Mouse (Mus musculus) adrenal gland (tissue): Measurements from ENCODE around the gene Syngap1.

Experiments used
- intact Hi-C: fragments of 180-260 bp; cut with DNase I; formaldehyde crosslinking; loops from one replicate; pipeline ENCODE4 v1.15.1; 2025

The Syngap1 gene

DNA sequence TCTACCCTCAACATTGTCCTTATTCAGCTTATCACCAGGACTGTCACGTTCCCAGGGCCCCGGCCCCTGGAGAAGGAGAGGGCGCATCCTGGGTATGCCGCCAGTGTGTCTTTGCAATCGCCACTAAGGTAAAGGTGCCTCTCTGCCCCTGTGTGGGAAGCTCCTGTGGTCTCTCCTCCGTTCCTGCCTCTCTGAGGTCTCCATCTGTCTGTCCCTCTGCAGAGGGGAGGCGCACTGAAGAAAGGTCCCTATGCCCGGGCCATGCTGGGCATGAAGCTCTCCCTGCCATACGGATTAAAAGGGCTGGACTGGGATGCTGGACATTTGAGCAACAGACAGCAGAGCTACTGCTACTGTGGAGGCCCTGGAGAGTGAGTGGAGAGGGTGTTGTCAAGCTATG lies 6.0 kb upstream of the Syngap1 start:
- intact Hi-C loops = loop anchor here (5.0 kb wide), 1 partner anchor 92 kb away; the partner anchor contains the start of gene Bak1

DNA sequence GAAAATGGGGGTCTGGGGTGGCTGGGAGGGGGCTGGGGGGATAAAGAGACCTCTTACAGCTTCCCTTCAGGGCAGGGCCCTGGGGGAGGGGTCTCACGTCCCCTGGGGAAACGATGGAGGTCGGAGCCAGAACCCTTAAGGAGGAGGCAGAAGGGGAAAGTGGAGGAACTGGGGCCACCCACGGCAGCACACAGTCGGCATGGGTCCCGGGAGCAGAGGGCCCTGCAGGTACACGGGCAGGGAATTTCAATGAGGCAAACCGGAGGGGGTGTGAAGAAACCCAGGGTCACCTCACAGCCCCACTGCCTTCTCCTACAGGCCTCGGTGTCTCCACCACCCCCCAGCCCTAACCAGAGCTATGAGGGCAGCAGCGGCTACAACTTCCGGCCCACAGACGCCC lies 4.6 kb upstream of the Syngap1 start:
- intact Hi-C loops = loop anchor here (5.0 kb wide), 1 partner anchor 91 kb away; the partner anchor contains the start of gene Bak1

DNA sequence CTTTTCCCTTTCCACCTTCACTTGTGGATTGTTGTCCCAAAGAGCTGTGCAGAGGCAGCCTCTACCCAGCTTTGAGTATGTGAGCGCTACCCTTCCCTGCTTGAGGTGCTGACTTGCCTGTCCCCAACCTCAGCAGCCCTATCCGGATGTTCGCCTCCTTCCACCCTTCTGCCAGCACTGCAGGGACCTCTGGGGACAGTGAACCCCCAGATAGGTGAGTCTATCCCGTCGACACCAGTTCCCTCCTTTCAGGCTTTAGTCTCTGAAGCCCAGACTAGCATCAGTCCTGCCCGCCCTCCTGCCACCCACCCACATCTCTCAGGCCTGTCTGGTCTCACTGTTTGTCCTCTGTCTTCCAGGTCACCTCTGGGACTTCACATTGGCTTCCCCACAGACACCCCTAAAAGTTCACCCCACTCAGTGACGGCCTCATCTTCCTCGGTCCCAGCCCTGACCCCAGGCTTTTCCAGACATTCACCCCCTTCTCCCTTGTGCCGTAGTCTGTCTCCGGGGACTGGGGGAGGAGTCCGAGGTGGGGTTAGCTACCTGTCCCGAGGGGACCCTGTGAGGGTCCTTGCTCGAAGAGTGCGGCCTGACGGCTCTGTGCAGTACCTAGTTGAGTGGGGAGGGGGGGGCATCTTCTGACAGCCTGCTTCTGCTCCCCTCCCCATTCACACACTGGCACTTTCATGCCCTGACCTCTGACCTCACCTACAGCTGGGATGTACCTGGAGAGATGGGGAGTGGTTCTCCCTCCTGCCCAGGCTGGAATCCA lies 3.9 kb upstream of the Syngap1 start:
- intact Hi-C loops = loop anchor here (5.0 kb wide), 1 partner anchor 90 kb away; the partner anchor contains the start of gene Bak1

DNA sequence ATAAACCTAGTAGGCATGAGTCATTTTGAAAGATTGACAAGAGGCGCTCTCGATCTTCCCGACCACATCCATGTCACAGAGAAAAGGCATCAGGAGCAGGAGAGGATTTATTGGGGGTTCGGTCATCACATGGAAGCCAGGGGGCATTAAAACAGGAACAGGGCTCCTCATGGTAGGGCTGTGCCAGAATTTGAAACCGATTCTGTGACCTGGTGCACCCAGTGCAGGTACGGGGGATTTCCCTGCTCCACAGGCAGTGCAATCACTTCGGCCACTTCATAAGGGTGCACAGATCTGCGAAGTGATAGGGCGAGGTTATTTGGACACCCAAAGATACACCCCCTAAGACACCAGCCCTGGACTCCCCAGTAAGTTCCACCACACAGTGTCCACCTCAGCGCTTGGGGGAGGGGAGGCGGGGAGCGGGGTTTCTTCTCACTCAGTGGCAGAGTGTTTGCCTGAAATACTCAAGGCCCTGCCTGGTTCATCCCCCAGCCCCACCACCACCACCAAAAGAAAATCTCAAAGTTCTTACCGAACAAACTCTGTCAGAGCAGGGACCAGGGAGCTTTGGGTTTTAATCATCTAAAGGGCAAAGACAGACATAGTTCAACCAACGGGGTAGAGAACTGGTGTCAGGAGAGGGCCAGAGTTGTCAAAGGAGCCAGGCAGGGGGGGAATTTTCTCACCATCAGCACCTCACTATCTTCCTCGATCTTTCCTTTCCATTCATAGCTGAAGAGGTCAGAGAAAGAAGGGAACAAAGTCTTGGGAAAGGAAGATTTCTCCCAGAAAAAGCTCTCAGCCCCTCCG lies 3.0 kb upstream of the Syngap1 start:
- intact Hi-C loops = loop anchor here (5.0 kb wide), 1 partner anchor 89 kb away; the partner anchor contains the start of gene Bak1

DNA sequence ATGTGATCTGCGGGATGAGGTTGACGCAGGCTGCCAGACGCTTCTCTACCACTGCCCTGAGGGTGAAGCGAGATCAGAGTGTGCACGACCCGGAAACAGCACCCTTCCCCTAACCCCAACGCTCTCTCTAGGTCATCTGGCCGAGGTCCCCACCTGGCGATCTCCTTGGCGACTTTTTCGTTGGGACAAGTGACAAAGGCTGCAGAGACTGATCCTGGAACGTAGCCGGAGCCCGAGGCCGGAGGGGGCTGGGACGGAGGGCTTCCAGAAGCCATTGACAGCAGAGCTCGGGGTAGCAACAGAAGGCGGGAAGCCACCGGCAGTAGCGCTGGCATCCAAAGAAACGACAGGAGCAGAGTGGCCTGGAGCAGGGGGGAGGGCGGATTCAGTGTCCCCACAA lies 2.3 kb upstream of the Syngap1 start:
- intact Hi-C loops = loop anchor here (5.0 kb wide), 1 partner anchor 89 kb away; the partner anchor contains the start of gene Bak1

DNA sequence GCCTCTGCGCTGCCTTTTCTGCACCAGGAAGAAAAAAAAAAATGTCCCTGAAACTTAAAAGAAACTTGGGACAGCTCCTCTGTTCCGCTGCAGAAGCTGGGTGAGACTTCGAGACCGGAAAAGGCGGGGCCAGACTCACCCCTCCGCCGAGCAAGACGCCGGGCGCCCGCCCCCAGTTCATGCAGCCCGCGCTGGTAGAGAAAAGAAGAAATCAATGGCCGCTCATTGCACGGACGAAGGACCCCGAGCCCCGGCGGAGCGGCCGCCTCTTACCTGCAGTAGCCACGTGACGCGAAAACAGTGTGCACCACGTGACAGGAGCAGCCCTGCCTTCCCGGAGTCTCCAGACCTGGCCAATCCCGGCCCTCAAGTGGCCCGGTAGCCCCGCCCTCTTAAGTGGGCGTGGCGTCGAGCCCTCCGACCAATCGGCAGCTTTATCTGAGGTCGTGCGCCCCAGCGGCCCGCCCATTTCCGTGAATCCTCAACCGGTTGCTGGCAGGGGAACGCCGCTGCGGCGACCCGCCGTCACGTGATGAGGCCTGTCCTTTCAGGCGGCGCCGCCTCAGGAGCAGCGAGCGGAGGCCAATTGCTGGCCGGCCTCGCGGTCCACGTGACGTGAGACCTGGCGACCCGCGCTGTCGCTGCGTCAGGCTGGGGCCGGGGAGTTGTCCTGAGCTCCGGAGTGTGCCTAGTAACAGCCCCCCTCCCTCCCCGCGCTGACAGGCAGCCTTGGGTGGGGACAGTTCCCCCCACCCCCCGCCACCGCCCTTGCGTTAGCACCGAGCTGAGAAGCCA lies 1.7 kb upstream of the Syngap1 start, which contains the start of gene Cuta:
Gene Cuta (minus strand): TSS at position 392 of the 795 bp plus-strand sequence.
- intact Hi-C loops = loop anchor here (5.0 kb wide), 1 partner anchor 88 kb away; the partner anchor contains the start of gene Bak1

DNA sequence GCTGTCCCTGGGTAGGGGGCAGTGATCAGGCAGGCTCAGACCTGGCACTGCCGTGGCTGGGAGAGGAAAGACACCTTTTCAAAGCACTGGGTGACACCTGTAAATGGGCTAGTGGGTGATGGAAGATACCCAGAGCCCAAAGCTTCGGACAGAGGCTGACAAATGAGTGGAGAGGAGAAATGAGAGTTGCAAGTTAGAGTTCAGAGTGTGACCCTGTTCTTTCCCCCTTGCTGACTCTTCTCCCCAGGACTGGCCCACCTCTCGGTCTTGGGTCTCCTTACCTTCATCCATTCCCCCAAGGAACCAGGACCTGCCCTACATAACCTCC lies 1.1 kb upstream of the Syngap1 start:
- intact Hi-C loops = loop anchor here (5.0 kb wide), 1 partner anchor 87 kb away; the partner anchor contains the start of gene Bak1

DNA sequence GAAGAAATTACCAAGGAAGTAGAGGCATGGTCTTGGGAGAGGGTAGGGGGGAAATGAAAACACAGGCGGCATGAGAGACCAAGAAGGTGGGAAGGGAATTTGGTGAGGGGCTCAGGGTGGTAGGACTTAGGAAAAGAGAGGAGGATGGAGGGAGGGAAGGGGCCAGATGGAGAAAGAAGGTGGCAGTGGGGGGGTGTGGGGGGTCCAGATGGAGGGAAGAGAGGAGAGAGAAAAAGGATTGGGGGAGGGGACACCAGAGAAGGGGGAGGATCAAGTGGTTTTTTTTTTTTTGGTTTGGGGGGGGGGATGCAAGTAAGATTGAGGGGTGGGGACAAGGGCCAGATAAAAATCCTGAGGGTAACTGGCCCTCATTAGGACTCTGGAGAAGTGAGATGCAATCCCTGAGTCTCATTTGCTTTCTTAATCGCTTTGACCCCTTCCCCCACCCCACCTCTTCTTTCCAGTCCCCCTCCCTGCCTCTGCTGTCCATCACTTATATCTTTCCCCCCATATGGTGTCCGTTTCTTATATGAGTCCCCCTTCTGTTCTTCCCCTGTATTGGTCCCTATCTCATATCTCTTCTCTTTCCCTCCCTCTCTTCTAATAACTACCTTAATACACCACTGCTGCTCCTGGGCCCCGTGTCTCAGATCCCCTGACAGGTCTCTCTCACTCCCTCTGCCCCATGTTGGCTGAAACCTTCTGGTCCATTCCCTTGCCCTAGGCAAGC lies 953 bp downstream of the Syngap1 start:
- intact Hi-C loops = no loop called here

DNA sequence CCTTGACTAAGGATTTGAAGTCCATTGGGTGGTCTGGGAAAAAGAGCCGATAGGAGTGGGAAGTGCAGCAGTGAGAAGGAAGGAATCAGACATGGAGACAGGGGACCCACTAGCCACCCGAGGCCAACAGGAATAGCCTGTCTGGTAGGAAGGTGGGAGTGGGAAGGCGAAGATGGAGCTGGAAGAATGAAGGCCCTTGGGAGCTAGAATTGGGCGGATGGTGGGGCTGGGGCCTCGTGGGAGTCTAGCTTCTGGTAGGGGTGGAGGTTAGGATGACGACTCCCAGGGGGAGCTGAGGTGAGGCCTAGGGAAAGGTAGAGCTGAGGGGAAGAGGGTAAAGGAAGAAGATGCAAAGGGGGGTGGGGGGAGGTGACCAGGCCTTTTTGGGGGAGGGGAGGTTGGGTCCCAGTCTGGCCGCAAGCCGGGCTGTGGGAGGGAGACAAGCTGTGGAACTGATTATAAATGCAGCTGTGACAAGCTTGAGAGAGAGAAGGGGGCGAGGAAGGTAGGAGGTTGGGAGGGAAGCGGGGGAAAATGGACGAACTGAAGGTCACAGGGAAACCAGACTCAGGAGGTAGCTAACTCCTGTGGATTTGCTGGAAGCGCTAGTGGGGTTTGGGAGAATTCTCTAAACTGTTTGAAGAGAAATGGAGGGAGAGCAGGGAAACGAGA lies 4.9 kb downstream of the Syngap1 start:
- intact Hi-C loops = no loop called here

DNA sequence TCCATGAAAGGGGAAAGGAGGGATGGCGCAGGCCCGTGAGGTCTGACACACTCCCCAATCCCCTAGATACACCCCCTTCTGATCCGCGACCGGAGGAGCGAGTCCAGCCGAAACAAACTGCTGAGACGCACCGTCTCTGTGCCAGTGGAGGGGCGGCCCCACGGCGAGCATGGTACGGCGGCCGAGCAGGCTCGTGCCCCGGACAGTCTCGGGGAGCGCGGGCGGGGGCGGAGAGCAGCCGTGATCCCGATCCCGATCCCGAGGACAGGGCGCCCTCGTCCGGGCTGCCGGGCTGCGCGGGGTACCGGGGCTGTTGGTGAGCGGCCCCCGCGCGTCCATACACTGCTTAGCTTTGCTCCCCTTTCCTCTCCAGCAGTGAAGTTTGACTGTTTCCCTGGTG lies 5.5 kb downstream of the Syngap1 start:
- intact Hi-C loops = no loop called here

DNA sequence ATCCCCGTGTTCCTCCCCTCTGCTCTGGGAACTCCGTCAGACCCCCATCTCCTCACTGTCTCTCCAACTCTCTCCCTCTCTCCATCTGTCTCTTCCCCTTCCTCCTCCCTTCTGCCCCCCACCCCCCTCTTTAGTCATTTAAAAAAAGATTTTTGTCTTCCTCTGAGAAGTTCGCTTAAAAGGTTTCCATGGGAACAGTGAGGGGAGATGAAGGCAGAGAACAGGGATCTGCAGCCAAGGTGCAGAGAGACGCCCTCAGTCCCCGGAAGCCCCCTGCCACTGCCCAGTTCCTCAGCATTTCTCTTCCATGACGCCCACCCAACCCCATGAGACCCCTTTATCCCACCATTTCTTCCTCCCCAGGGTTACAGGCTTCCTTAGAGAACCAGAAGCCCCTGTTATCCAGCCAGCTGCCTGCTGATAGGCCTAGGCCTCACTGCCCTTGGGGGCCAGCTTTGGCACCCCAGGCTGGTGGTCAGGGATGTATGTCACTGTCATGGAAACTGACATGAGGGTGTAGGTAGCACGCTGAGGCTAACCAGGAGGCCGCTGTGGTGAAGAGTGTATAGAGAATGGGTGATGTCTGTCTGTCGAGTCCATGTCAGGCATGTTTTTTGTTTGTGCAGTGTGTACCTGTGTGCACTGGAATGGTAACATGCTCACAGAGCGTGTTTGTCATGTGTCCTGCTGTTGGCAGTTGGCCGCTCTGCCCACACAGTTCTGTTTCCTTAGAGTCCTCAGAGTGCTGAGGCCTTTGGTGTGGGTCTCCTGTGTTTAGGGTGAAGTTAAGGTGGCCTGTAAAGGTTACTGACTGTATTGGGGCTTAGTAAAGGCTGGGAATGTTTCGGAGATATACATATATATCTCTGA lies 6.4 kb downstream of the Syngap1 start:
- intact Hi-C loops = no loop called here

DNA sequence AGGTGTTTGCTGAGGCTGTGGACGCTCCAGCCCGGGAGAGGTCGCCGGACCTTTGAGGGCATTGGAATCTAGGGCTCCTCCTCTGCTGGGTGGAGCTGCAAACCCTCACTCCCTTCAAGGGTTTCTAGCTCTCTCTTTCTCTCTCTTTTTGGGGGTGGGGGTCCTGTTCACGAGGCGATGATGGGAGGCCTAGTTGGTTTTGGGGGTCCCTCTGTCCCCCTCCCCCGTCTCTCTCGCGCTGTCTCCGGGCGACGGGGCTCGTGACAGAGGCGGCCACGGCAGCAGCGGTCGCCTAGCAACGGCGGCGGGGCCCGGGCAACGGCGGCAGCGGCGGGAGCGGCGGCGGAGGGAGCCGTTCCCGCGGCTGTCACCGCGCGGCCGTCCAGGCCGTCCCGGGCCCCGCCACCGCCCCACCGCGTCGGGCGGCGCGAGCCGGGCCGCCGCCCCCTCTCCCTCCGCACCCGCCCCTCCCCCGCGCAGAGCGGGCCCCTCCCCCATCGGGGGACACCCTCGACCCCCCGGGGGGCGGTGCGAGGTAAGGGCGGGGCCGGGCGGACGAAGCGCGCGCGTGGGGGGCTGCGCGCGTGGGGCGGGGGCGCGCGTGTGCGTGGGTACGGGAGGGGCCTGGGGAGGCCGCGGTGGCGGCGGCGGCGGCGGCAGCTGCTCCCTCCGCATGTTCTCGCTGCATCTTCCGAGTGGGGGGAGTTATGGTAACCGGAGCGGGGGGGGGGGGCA lies 7.4 kb downstream of the Syngap1 start:
- intact Hi-C loops = no loop called here

DNA sequence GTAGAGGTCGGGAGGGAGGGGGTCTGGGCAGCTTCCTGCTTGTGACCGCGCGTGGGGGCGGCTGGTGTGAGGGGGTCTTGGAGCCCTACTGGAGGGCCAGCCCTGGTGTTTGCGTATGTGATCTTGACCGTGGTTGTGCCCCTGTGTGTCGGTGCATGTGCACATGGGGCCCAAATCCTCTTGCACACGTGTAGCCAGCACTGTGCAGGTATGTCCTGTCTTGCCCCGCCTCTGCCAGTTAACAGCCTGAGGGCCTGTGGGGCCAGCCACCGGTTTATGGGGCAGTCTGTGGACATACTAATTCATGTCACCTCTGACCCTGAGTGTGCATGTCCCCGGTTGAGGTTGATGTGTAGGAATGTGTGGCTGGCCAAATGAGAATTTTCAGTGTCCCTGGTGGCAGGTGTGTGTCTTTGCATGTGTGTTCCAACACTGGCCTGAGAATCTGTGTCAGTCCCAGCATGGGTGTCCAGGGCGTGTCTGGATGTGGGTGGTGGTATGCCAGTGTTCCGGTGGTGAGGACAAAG lies 8.1 kb downstream of the Syngap1 start:
- intact Hi-C loops = no loop called here

DNA sequence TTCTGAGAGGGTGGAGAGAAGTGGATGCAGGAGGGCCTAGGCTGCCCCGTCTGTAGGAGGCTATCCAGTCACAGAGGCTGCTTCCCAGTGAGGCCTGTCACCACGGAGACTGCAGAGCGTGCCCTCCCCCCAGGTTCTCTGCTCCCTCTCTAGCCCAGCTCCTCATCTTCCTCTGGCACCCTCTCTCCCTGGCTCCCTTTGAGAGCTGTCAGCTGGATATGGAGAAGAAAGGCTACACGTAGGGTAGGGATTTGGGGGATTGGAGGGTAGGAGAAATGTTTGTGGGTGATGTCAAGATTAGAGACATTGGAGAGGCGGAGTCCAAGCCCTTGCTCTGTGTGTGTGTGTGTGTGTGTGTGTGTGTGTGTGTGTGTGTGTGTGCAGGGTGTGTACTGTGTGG lies 8.8 kb downstream of the Syngap1 start:
- intact Hi-C loops = no loop called here

DNA sequence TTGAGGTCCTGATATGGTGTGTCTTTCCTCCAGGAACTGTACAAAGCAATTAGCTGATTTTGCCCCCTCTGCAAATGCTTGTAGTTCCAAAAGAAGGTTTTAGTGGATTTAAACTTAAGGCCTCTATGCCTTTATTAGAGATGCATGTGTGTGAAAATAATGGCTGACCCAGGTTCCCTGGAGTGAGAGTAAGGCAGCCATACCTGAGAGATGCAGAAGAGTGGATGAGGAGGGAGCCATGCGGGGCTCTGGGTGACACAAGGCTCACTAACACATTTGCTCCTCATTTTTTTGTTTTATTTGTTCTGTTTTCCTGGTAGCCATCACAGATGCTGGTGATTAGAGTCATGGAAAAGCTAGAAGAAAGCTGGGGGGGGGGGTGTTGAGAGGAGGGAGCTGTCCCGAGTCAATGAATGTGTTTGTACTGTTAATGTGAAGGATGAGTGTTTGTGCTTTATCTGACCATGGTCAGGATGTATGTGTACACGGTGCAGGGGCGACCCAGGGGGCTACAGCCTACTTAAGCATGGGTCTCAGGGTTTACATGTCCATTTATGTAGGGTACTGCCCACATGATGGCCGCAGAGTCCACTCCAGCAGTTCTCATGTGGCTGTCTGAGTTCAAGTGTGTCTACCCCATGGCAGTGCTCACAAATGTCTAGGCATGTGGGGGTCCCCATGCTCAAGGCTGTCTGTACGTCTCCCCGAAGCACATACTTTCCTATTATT lies 9.7 kb downstream of the Syngap1 start:
- intact Hi-C loops = no loop called here

DNA sequence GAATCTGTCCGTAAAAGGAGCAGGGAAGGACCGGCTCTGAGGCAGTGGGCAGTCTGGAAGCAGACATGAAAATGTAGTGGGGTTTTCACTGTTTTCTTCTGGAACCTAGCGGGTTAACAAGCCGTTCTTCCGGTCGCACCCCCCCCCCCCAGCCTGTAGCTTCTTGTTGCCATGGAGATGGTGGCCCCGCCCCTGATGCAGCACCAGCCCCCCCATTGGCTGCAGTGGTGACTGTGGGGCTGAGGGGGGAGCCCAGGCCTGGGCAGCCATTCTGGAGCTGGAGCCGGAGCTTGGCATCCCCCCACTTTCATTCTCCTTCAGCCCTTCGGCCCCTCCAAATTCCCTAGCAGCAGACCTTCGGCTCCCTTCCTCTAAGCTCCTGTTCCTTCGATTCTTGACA lies 10.4 kb downstream of the Syngap1 start:
- intact Hi-C loops = no loop called here
